In genomic region chr14:92222746-92223145, GRCm38 (mm10) we compare ENCODE assay signal across 35 mouse cellular contexts.
"Had no signal": no experiment of that assay in that cellular context is flagged by ENCODE, and none has a peak within 500 bp of the region (broad histone marks: within the 10 kb centered on the region; RNA-seq: fewer than 3 reads in every experiment).

No protein-coding gene starts in this region.

- H3K4me3 ChIP-seq: heart, embryonic 10.5 days; heart, embryonic 12.5 days; heart, embryonic 13.5 days; heart, embryonic 15.5 days; hindbrain, embryonic 10.5 days; hindbrain, embryonic 12.5 days; hindbrain, embryonic 13.5 days; hindbrain, embryonic 15.5 days; intestine, embryonic 15.5 days; kidney, embryonic 15.5 days; layer of hippocampus, adult 2 months had no signal

- H3K4me1 ChIP-seq: heart, embryonic 10.5 days; heart, embryonic 12.5 days; heart, embryonic 13.5 days; heart, embryonic 15.5 days; hindbrain, embryonic 10.5 days; hindbrain, embryonic 12.5 days; hindbrain, embryonic 13.5 days; hindbrain, embryonic 15.5 days; intestine, embryonic 15.5 days; kidney, embryonic 15.5 days had no signal

- H3K9ac ChIP-seq: heart, embryonic 12.5 days; heart, embryonic 13.5 days; heart, embryonic 15.5 days; hindbrain, embryonic 12.5 days; hindbrain, embryonic 13.5 days; hindbrain, embryonic 14.5 days; hindbrain, embryonic 15.5 days; intestine, embryonic 15.5 days; kidney, embryonic 15.5 days had no signal

- H3K27me3 ChIP-seq: heart, embryonic 12.5 days; heart, embryonic 13.5 days; heart, embryonic 15.5 days; hindbrain, embryonic 12.5 days; hindbrain, embryonic 13.5 days; hindbrain, embryonic 15.5 days; intestine, embryonic 15.5 days; kidney, embryonic 15.5 days had no signal

- H3K27ac ChIP-seq: heart, embryonic 10.5 days; heart, embryonic 13.5 days; heart, embryonic 15.5 days; hindbrain, embryonic 10.5 days; hindbrain, embryonic 12.5 days; hindbrain, embryonic 13.5 days; hindbrain, embryonic 14.5 days; hindbrain, embryonic 15.5 days; hindbrain, postnatal 0 days; intestine, embryonic 15.5 days; kidney, embryonic 15.5 days; kidney, postnatal 0 days; layer of hippocampus, adult 2 months had no signal

- H3K4me2 ChIP-seq: heart, embryonic 11.5 days; heart, embryonic 12.5 days; heart, embryonic 13.5 days; heart, embryonic 15.5 days; hindbrain, embryonic 12.5 days; hindbrain, embryonic 13.5 days; hindbrain, embryonic 14.5 days; hindbrain, embryonic 15.5 days; intestine, embryonic 15.5 days; kidney, embryonic 15.5 days had no signal

- H3K9me3 ChIP-seq: heart, embryonic 10.5 days; heart, embryonic 12.5 days; heart, embryonic 13.5 days; heart, embryonic 15.5 days; hindbrain, embryonic 10.5 days; hindbrain, embryonic 12.5 days; hindbrain, embryonic 13.5 days; hindbrain, embryonic 15.5 days; intestine, embryonic 15.5 days; kidney, embryonic 15.5 days had no signal

- ATAC-seq: hindbrain, embryonic 16.5 days; hindbrain, postnatal 0 days; inflammation-experienced regulatory T-cells, adult 6 months; intestine, embryonic 15.5 days; intestine, embryonic 16.5 days; intestine, postnatal 0 days had no signal

- DNase-seq: heart, postnatal 10 days; heart, postnatal 14 days; heart, postnatal 36 days; heart, postnatal 4 days; kidney, adult 11 months; kidney, adult 18-20 months; kidney, adult 2 months; kidney, adult 8-10 months; kidney, adult 9 months; kidney, postnatal 10 days; kidney, postnatal 14 days; kidney, postnatal 25 days; kidney, postnatal 36 days; kidney, postnatal 4 days; layer of hippocampus, adult 9-11 months; layer of hippocampus, postnatal 36 days had no signal

- H3K36me3 ChIP-seq: heart, embryonic 10.5 days; heart, embryonic 12.5 days; heart, embryonic 13.5 days; heart, embryonic 15.5 days; hindbrain, embryonic 10.5 days; hindbrain, embryonic 12.5 days; hindbrain, embryonic 13.5 days; hindbrain, embryonic 15.5 days; intestine, embryonic 15.5 days; kidney, embryonic 15.5 days had no signal
